Mouse (Mus musculus): ENCODE data around the gene Gpr55.

GRCm38 (mm10) chr1:85922127-85922864, 38.5 kb downstream of the Gpr55 start:
- TF ChIP-seq CHD2 (IDR thresholded peaks at IDR 0.05; ENCODE audit: low read depth, low read length), result no peak
- no peak for TF ChIP-seq HCFC1 (IDR thresholded peaks at IDR 0.05; ENCODE audit: borderline replicate concordance, insufficient read depth, low read length)
- TF ChIP-seq ZNF384 (IDR thresholded peaks at IDR 0.05; ENCODE audit: low read depth, low read length), result no peak

Data from ES-E14 (cell line).